Mouse (Mus musculus): Measurements from ENCODE around the gene Commd8. TPM values are rescaled to one million over a fixed set of nuclear protein-coding genes. Genes with fewer than 3 reads are reported as not detected.

The Commd8 gene
- polyA plus RNA-seq, 1 experiment from 2014 or later, result 136 TPM

DNA sequence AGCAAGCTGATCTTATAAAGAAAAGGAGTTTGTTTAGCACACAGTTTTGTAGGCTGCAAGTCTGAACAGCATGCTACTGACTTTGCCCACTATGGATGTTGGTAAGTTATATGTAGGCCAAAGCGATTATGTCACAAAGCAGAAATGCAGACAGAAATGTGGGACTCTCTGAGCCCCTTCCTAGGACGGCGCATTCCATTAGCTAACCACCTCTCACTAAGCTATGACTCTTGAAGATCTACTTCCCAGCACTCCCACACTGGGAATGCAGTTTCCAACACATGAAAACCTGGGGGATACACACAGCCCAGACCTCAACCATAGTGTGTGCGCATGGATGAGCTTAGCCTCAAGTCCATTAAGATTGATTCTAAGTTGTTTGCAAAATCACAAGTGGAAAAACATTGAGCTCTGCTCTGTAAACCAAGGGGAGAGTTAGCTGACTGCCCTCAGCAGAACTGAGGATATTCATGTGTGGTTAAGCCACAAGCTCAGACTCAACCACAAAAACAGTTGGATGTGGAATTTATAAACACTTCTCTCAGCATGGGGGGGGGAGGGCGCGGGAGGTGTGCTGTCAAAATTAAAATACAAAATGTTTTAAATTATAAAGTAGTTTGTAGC, 45.5 kb downstream of the Commd8 start:
- Histone ChIP-seq H3K9me3 (replicated peaks) (no peaks in the 10 kb centered on the region), H3K36me3 (no peaks in the 10 kb centered on the region), H3K4me2 (no peak overlapping the region), H3K4me1 (0 out of 2 replicates have a peak, but pooled peaks cover 2% of the 10 kb centered on the region), H3K9ac (no peak overlapping the region), H3K4me3 (replicated peaks) (no peak overlapping the region), H3K27ac (no peak overlapping the region), H3K27me3 (no peaks in the 10 kb centered on the region)
- no peak for ATAC-seq (replicated peaks; ENCODE audit: low FRiP score)
- 89% methylated on average over 6 of the region's 6 CpGs for WGBS

Measured in kidney, embryonic 15.5 days (tissue).